Mouse (Mus musculus) brain, embryonic 14.5 days (tissue): ENCODE data around the gene Retn.

Source experiments
- CTCF ChIP-seq: fragments of 200-500 bp; IDR thresholded peaks from 2 replicates; pipeline ENCODE4 v1.5.1; 2012; ENCODE audit warnings: inconsistent platforms, mild to moderate bottlenecking, moderate library complexity, borderline replicate concordance; ENCODE audit not compliant: insufficient read depth, insufficient read length; ENCODE audit errors: extremely low read depth
- POLR2A ChIP-seq: fragments of 200-500 bp; IDR thresholded peaks from 2 replicates; pipeline ENCODE4 v1.6.1; 2012; ENCODE audit warnings: mild to moderate bottlenecking, inconsistent platforms, borderline replicate concordance; ENCODE audit not compliant: poor library complexity, insufficient read depth, insufficient read length, severe bottlenecking; ENCODE audit errors: extremely low read depth

DNA sequence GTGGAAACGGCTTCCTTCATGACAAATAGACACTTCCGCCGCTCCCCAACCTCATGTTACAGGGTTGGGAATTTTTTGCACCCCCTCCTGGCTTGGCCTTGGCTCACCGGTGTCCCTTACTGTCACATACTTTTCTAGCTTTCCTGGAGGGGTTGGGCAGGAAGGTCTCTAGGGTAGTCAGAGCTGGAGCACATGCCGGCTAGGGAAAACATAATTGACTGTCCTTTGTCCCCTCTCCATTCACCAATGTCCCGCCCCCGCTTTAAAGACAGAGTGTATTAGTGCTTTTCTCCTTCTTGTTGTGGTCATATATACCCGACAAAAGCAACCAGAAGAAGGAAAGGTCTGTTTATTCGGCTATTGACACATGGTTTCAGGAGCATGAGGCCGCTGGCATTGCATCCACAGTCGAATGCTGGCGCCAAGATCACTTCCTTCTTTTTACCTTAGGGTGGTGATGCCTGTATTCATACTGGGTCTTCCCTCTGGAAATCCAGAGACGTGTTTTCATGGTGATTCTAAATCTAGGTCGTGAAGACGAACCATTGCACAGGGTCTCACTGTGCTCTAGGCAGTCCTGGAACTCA is 21.5 kb downstream of the Retn start:
- TF ChIP-seq CTCF = no peak
- no peak for TF ChIP-seq POLR2A
